Mouse (Mus musculus) intestine, embryonic 14.5 days (tissue): ENCODE data around the gene Grin2b. TPM values are rescaled to one million over a fixed set of nuclear protein-coding genes. Genes with fewer than 3 reads are reported as not detected.
A peak's percentile ranks its signal among the peaks of the same experiment; 100 is the strongest.

ENCODE experiments used
- ATAC-seq: fragments of 200-750 bp; cut with Nextera tagmentation; replicated peaks from 2 replicates; pipeline ENCODE4 v1.8.0; 2017; ENCODE audit warnings: low read depth, moderate number of reproducible peaks, moderate TSS enrichment, moderate library complexity; ENCODE audit not compliant: low FRiP score, low TSS enrichment
- DNase-seq: peaks from one replicate; pipeline ENCODE4 v3.0.0-alpha.2; 2018; ENCODE audit warnings: low spot score
- H3K27ac ChIP-seq: fragments of 300-500 bp; sonication (generic); 2 replicates; pipeline ENCODE4 v1.5.1; 2014; ENCODE audit warnings: low read depth, mild to moderate bottlenecking, control low read depth
- H3K27me3 ChIP-seq: fragments of 300-500 bp; sonication (generic); replicated peaks from 2 replicates; pipeline ENCODE4 v1.6.1; 2014; ENCODE audit warnings: low read length, control low read depth; ENCODE audit not compliant: control insufficient read depth, insufficient read depth
- H3K36me3 ChIP-seq: fragments of 300-500 bp; sonication (generic); 2 replicates; pipeline ENCODE4 v1.6.1; 2014; ENCODE audit warnings: low read length, control low read depth; ENCODE audit not compliant: control insufficient read depth, insufficient read depth
- H3K4me1 ChIP-seq: fragments of 300-500 bp; sonication (generic); replicated peaks from 2 replicates; pipeline ENCODE4 v1.6.1; 2014; ENCODE audit warnings: low read length, control low read depth, mixed read lengths; ENCODE audit not compliant: control insufficient read depth, insufficient read depth
- H3K4me2 ChIP-seq: fragments of 300-500 bp; sonication (generic); 2 replicates; pipeline ENCODE4 v1.6.1; 2014; ENCODE audit warnings: low read length
- H3K4me3 ChIP-seq: fragments of 300-500 bp; sonication (generic); 2 replicates; pipeline ENCODE4 v1.5.1; 2014; ENCODE audit warnings: low read depth, low read length, control low read depth, mixed read lengths
- H3K9ac ChIP-seq: fragments of 300-500 bp; sonication (generic); 2 replicates; pipeline ENCODE4 v1.6.1; 2014; ENCODE audit warnings: mild to moderate bottlenecking, low read length
- H3K9me3 ChIP-seq: fragments of 300-500 bp; sonication (generic); 2 replicates; pipeline ENCODE4 v1.6.1; 2016; ENCODE audit warnings: low read length, control low read depth; ENCODE audit not compliant: control insufficient read depth
- WGBS: fragments of 180-500 bp; shearing (Covaris S2); extraction: QIAGEN DNeasy Blood & Tissue Kit; methylation state at CpG from one replicate; pipeline ENCODE4 v1.1.7; 2014; 5-methylcytosine and 5-hydroxymethylcytosine counted together
- polyA plus RNA-seq: library from polyadenylated mRNA; unstranded; fragments of >200 nt; fragmentation: Nextera tagmentation; extraction: Ambion mirVana; gene quantifications from 2 replicates; pipeline ENCODE4 v1.2.1, GENCODE M21; 2014

Gene Grin2b
- polyA plus RNA-seq, 1 experiment from 2014 or later: 0.77 TPM

DNA sequence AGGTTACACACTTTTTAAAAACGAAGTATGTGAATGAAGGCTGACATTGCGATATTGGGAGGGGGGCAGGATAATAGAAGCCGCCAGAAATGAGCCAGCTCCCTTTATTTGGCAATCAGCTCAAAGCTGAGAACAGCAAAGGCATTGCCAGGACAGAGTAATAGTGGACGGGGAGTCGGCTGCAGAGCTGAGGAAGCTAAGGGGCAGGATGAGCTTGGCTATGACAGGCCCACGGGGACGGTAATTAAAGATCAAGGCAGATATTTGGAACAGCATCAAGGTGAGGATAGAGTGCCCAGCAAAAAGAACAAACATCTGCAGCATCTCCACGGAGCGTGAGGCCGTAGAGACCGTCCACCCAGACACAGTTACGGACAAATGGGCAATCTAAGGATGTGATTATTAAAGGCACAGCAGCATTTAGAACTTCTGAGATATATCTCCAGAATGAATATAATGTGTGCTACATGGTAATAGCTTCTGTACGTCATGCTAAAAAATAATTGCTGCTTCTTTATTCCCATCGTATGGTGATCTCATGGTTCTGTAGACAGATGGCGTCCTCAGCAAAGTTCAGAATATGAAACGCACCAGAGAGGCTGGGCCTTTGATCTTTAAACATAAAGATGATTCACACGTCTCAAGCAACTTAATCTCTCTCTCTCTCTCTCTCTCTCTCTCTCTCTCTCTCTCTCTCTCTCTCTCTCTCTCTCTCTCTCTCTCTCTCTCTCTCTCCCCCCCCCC lies 93.1 kb downstream of the Grin2b start:
- H3K4me3 ChIP-seq: no peak overlapping the region
- 75% methylated on average over 17 of the region's 17 CpGs for WGBS
- no peak for ATAC-seq

GRCm38 (mm10) chr6:136072326-136073054 lies 100.8 kb downstream of the Grin2b start:
- whole genome bisulfite sequencing: 88% methylated on average over 13 of the region's 13 CpGs
- ATAC-seq: no peak
- Histone ChIP-seq H3K36me3 (no peaks in the 10 kb centered on the region), H3K4me1 (no peaks in the 10 kb centered on the region), H3K27me3 (no peaks in the 10 kb centered on the region), H3K27ac (no peak overlapping the region), H3K4me2 (no peak overlapping the region), H3K4me3 (no peak overlapping the region), H3K9ac (no peak overlapping the region), H3K9me3 (no peaks in the 10 kb centered on the region)
- no peak for DNase-seq

More for the DNA sequence above, 93.1 kb downstream of the Grin2b start:
- Histone ChIP-seq H3K27me3 (no peaks in the 10 kb centered on the region), H3K27ac (no peak overlapping the region), H3K9me3 (no peaks in the 10 kb centered on the region), H3K36me3 (no peaks in the 10 kb centered on the region), H3K9ac (no peak overlapping the region), H3K4me1 (no peaks in the 10 kb centered on the region), H3K4me2 (no peak overlapping the region)
- DNase-seq: no peak

DNA sequence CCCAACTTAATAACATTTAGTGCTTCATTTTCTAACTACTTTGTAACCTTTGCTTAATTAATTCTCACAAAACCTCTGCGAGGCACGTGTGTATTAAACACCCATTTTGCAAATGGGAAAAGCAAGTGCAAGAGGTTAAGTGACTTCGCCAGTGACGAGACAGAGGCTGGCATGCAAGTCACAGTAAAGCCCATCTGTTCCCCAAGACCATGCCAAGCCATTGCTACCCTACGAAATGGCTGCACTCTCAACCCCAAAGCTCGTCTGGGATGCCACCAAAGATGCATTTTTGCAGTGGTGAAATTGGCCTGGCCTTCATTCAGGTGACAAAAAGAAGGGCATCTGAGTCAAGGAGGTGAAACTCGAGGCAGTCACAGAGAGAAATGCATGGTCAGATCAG lies 103.2 kb downstream of the Grin2b start:
- H3K4me2 ChIP-seq: no peak overlapping the region
- no peaks in the 10 kb centered on the region for H3K36me3 ChIP-seq
- WGBS: 87% methylated on average over 7 of the region's 7 CpGs
- no peak overlapping the region for H3K9ac ChIP-seq
- no peaks in the 10 kb centered on the region for H3K9me3 ChIP-seq
- H3K4me3 ChIP-seq: no peak overlapping the region
- no peaks in the 10 kb centered on the region for H3K27me3 ChIP-seq
- no peak for ATAC-seq
- no peaks in the 10 kb centered on the region for H3K4me1 ChIP-seq
- DNase-seq: no peak
- no peak overlapping the region for H3K27ac ChIP-seq

DNA sequence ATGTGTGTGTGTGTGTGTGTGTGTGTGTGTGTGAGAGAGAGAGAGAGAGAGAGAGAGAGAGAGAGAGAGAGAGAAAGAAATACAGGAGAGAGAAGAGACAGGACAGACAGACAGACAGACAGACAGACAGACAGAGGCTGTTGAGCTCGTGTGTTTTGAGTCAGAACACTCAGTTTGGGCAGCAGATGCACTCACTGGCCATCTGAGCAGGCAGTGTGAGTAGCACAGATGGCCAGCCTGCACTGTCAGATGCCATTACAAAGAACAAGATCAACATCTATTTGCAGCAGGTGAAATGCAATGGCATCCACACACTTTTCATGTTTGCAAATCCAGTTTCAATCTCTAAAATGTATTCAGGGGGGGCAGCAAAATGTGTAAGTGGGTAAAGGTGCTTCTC lies 120.0 kb downstream of the Grin2b start:
- ATAC-seq (no peak), DNase-seq (no peak)
- H3K27me3 ChIP-seq: no peaks in the 10 kb centered on the region
- no peak overlapping the region for H3K4me3 ChIP-seq
- H3K27ac ChIP-seq: no peak overlapping the region
- H3K9ac ChIP-seq: no peak overlapping the region
- no peaks in the 10 kb centered on the region for H3K9me3 ChIP-seq
- H3K4me2 ChIP-seq: no peak overlapping the region
- 61% methylated on average over 1 of the region's 1 CpGs for WGBS
- no peaks in the 10 kb centered on the region for H3K4me1 ChIP-seq
- no peaks in the 10 kb centered on the region for H3K36me3 ChIP-seq

DNA sequence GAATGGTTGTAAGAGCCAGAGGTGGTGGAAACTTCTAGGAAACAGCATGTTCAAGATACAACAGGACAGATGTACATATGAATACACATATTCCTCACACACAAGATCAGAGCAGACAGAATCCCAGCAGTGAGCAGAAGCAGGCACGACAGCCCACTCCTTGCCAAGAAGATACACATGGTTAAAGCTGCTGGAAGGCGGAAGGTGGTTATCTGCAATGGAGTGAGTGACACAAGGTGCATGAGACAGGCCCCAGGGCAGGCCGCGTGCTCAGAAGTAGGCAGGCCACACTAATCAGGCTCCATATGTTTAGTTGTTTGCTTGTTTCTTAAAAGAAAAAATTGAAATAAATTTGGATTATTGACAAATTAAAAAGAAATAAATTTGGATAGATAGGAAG lies 123.0 kb downstream of the Grin2b start:
- Histone ChIP-seq H3K9ac (no peak overlapping the region), H3K9me3 (no peaks in the 10 kb centered on the region), H3K4me3 (no peak overlapping the region), H3K4me2 (no peak overlapping the region), H3K27ac (no peak overlapping the region), H3K27me3 (no peaks in the 10 kb centered on the region), H3K36me3 (no peaks in the 10 kb centered on the region), H3K4me1 (no peaks in the 10 kb centered on the region)
- 78% methylated on average over 4 of the region's 4 CpGs for WGBS
- ATAC-seq (no peak), DNase-seq (no peak)

GRCm38 (mm10) chr6:136048084-136048483 lies 125.2 kb downstream of the Grin2b start:
- Histone ChIP-seq H3K27ac (no peak overlapping the region), H3K27me3 (no peaks in the 10 kb centered on the region), H3K4me1 (no peaks in the 10 kb centered on the region), H3K9me3 (no peaks in the 10 kb centered on the region), H3K4me2 (no peak overlapping the region), H3K9ac (no peak overlapping the region), H3K36me3 (no peaks in the 10 kb centered on the region), H3K4me3 (no peak overlapping the region)
- DNase-seq (no peak), ATAC-seq (no peak)
- WGBS: 87% methylated on average over 2 of the region's 2 CpGs

DNA sequence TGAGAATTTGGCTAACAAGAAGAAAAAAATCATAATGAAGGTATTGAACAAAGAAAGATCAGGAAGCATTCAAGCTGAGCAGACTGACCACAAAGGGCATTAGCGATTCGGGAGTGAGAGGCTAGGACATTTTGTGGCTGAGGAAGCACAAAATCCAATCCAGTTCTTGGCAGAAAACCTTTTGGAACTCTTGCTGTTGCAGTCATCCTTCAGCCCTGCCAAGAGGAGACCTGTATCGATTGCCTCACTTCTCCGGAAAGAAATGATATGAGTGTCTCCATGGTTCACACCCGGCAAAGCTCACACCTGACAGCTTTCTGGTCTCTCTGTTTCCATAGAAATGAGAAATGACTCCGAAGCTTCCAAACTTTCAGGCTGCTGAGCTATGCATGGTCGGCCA lies 127.2 kb downstream of the Grin2b start:
- no peaks in the 10 kb centered on the region for H3K4me1 ChIP-seq
- H3K9me3 ChIP-seq: no peaks in the 10 kb centered on the region
- no peak overlapping the region for H3K9ac ChIP-seq
- no peak overlapping the region for H3K4me3 ChIP-seq
- DNase-seq: no peak
- H3K36me3 ChIP-seq: no peaks in the 10 kb centered on the region
- H3K4me2 ChIP-seq: no peak overlapping the region
- no peaks in the 10 kb centered on the region for H3K27me3 ChIP-seq
- no peak for ATAC-seq
- H3K27ac ChIP-seq: no peak overlapping the region
- WGBS: 79% methylated on average over 7 of the region's 7 CpGs

- DNase-seq (peak; percentile 25), ATAC-seq (no peak)
- Histone ChIP-seq H3K9me3 (no peaks in the 10 kb centered on the region), H3K27ac (no peak overlapping the region), H3K9ac (no peak overlapping the region), H3K27me3 (no peaks in the 10 kb centered on the region), H3K4me3 (no peak overlapping the region), H3K4me2 (no peak overlapping the region), H3K4me1 (no peaks in the 10 kb centered on the region), H3K36me3 (no peaks in the 10 kb centered on the region)
- WGBS: 68% methylated on average over 5 of the region's 5 CpGs
Measured at GRCm38 (mm10) chr6:136044461-136044860, 128.8 kb downstream of the Grin2b start.

DNA sequence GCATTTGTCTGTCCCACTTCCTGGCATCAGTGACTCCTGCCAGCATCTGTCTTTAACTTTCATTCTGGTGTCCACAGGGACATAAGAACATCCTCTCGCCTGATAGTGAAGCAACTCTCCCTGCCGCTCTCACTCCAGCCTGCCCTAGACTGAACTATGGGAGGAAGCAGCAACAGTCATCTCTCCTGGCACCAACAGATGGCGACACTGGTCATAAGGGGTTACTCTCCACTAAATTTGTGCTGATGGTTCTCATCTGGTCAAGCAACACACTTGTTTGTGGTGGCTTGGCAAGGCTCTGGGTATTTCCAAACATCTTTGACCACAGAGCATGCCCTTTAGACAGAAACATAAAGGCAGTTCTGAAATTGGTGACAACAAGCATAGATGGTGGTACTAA lies 130.9 kb downstream of the Grin2b start:
- Histone ChIP-seq H3K27ac (no peak overlapping the region), H3K36me3 (no peaks in the 10 kb centered on the region), H3K4me1 (no peaks in the 10 kb centered on the region), H3K4me2 (no peak overlapping the region), H3K9me3 (no peaks in the 10 kb centered on the region), H3K27me3 (no peaks in the 10 kb centered on the region), H3K4me3 (no peak overlapping the region), H3K9ac (no peak overlapping the region)
- 74% methylated on average over 3 of the region's 3 CpGs for WGBS
- ATAC-seq: no peak
- DNase-seq: no peak
